Mouse (Mus musculus) c-Kit-positive CD71-negative TER-119-negative erythroid progenitor cells, embryonic 14.5 days (primary cell): ENCODE data around the gene Tbc1d22b.

Source experiments
- DNase-seq: peaks from one replicate; pipeline ENCODE4 v3.0.0-alpha.2; 2013; ENCODE audit warnings: low read depth

Tbc1d22b gene

DNA sequence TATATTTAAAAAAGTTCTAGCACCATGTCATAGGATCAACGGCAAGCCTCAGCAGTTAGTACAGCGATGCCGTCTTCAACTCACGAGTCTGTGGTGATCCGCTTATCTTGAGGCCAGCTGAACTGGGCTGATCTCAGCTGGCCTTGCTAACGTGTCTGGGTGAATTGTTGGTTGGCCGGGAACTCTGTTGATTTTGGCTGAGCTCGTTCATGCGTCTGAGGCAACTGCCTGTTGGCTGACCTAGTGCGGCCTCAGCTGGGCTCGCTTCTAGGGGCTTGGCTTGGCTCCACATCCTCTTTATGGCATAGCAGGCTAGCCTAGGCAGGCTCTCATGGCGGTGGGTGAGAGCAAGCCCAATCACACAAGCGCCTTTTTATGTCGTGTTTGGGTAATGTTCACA, 8.2 kb upstream of the Tbc1d22b start:
- DNase-seq, result no peak

DNA sequence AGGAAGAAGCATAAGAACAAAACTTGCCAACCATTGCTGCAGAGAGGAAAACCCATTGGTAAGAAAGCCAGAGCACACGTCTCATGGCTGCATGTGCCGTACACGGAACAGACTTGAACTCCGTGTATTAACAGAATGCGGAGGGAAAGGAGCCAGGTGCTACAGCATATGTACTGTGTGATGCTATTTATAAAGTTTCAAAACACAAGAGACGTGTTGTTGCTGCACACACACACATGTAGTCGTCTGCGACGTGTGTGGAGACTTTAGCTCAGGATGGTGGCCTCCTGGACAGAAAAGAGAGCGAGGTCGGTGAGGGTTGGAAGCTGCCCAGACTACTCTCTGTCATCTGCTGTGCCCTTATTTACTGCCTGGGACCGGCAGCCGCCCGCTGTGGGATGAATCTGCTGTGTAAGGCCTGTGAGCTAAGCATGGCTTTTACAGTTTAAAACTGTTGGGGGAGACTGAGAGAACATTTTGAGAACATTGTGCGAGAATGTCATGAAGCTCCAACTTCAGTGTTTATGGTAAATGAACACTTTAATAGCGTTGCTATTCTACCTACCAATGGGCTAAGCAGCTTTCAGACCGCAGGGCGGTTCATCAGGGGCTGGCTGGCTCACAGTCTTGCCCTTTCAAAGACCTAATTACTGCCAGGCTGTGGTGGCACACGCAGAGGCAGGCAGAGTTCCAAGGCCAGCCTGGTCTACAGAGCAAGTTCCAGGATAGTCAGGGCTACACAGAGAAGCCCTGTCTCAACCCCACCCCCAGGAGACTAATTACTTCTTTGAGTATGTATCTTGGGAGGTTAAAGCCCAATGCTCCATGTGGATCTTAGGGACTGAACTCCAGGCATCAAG, 6.5 kb upstream of the Tbc1d22b start:
- no peak for DNase-seq

DNA sequence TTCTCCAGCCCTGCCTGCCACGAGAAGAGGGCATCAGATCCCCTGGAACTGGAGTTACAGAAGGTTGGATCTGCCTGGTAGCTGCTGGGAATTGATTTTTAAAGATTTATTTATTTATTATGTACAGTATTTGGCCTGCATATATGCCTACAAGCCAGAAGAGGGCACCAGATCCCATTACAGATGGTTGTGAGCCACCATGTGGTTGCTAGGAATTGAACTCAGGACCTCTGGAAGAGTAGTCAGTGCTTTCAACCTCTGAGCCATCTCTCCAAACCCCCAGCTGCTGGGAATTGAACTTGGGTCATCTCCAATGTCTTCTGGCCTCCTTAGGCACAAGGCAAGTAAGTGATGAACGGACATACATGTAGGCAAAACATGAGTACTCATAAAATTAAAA, 5.5 kb upstream of the Tbc1d22b start:
- DNase-seq, result no peak

DNA sequence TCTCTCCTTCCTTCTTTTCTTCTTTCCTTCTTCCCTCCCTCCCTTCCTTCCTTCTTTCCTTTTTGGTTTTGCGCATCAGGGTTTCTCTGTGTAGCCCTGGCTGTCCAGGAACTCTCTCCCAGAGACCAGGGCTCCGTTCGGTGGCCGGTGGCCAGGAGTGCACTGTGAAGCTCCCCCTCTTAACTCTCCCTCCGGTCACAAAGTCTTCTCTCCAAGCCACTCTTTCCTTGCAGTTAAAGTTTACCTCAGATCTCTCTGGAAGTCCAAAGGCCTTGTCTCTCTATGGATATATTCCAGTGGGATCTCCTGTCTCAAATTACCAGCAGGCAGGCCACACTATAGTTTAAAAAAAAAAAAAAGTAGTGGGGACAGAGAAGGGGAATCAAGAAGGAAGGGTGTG, 4.3 kb upstream of the Tbc1d22b start:
- no peak for DNase-seq

DNA sequence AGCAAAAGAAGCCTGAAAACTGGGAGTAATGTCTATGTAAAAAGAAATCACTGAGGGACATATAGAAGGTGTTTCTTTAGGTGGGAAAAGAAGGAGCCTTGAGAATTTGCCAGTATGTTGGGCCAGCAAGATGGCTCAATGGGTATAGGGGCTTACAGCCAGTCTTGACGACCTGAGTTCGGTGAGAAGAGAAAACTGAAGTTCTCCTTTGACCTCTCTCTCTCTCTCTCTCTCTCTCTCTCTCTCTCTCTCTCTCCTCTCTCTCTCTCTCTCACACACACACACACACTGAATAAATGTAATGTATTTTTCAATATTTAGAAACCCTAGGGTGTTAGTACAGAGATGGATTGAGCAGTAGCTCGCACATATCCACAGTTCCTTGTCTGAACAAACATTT, 1.1 kb upstream of the Tbc1d22b start:
- no peak for DNase-seq

DNA sequence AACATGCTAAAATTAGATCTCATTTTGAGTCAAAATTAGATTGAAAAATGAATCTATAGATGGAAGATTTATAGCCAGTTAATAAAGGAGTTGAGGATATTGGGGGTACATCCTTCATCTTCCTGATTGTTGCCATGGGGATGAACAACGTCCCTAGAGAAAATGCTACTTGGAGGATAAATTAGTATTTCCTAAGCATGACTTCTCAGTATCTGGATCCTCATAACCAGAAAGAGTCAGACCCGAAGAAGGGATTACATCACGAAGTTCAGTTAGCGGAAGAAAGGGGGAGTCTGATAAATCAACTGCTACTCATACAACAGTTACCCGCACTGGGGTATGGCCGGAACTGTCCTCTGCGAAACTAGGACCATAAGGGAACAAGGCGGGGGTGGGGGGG, 591 bp upstream of the Tbc1d22b start:
- DNase-seq, result no peak

DNA sequence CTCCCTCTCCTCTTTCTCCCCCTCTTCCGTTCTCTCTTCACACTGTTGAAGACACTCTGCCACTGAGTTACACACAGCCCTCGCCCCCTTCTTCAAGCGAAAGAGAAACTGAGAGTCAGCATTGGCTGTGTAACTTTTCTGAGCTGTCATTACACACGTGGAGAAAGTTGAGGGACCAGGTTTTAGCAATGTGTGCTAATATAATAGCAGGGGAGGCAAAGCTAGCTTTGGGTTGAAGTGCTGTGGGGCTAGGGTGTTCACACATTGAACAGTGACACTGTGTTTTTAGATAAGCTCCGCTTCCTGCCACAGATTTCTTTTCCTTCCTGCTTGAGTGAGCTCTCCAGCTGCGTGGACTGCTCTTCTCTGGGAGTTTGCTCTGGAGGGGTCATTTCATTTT, 1.4 kb downstream of the Tbc1d22b start:
- no peak for DNase-seq

DNA sequence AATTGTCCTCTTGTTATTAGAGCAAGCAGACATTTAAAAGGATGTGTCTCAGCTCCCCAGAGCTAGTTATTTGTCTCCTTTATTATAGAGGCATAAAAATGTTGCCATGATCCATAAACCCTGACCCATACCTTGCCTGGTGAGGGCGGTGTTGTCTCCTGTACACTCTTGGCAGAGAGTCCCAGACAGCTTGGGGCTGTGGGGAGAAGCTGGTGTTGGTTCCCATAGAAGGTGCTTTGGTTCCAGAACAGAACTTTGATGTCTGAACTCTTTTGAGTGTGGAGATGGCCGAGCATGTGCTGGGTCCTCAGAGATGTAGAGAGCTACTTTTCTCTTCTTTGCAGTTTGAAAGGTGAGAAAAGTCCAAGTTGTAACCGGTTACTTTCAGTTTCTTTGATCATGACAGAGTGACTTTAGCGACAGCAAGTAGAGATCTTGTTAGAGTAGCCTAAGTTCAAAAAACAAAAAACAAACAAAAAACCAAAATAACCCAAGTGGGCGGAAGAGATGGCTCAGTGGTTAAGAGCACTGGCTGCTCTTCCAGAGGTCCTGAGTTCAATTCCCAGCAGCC, 2.7 kb downstream of the Tbc1d22b start, which contains the start of gene Tmem217:
Gene Tmem217, minus strand, starts transcription at position 224 of the 571 bp plus-strand sequence.
- no peak for DNase-seq

DNA sequence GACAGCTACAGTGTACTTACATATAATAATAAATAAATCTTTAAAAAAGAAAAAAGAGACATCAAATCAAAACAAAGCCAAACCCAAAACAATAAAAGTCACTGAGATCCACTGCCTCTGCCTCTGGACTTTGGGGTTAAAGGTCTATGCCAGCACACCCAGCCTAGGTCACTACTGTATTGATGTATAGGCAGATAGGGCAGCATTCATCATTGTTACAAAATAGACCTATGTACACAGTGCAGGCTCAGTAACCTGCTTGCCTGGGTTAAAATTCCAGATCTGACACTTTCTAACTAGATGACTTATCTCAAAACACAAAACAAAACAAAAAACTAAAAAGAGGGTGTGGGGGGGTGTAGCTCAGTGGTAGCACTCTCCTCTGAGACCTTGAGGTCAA, 4.6 kb downstream of the Tbc1d22b start:
- DNase-seq, result no peak

DNA sequence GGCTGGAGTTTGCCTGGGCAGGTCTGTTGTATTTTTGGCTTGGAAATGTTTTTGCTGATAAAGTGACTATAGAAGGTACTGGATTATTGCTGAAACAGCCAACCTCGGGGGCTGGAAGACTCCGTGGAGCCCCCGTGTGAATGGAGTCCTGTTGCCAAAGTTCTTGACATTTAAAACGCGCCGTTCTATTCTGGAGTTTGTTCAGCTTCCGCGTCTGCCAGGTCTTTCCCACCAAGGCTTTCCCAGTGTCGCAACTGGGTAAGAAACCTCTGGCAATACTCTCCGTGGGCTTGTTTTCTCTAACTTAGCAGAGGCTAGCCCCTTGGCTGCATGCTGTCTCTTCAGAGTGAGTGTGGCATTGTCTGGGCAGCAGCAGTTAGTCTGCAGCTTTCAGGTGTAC, 6.9 kb downstream of the Tbc1d22b start:
- DNase-seq, result no peak

DNA sequence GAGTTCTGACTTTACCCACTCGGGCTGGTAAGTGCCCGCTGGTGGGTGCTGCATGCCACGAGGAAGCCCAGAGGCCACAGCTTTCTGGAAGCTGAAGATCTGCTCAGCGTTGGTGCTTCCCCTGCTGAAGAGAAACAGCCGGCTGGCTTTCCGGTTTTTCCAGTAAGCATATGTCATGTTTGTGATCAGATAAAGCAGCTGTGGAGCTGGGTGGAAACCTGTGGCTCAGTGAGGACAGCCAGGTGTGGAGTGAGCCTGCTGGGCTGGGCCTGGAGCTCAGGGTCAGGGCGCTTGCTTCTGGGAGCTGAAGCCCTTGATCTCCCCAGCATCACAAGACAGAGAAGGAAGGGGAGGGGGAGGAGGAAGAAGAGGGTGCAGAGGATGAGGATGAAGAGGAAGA, 7.3 kb downstream of the Tbc1d22b start:
- no peak for DNase-seq

DNA sequence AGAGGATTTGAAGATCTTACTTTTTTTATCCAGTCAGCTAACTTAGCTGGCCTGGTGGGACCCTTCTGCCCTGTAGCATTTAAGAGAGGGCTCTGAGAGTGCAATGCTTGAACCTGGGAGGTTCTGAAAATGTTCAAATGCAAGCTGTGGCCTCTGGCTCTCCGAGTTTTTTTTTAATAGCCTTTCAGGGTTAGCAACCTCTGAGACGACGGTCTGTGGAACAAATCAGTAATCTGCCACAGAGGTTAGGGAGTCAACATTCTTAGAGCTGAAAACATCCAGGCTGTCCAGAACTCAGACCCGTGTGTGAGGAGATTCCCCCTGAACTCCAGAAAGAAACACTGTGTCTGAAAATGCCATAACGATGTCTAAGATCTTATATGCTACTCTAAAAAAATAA, 8.9 kb downstream of the Tbc1d22b start:
- DNase-seq, result no peak

DNA sequence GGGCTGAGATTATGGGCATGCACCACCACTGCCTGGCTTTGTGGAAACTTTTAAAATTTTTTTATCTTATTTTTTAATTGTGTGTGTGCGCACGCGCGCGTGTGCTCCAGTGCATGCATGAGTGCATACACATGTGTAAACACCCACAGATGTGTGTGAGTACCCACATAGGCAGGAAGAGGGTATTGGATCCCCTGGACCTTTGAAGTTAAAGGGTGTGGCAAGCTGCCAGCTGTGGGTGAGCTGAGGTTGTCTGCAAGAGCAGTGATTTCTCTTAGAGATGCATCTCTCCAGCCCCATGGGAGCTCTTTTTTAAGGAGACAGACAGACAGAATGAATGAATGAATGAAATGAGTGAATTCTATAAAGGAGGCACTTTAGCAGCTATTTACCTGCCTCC, 15.9 kb downstream of the Tbc1d22b start:
- DNase-seq, result no peak

DNA sequence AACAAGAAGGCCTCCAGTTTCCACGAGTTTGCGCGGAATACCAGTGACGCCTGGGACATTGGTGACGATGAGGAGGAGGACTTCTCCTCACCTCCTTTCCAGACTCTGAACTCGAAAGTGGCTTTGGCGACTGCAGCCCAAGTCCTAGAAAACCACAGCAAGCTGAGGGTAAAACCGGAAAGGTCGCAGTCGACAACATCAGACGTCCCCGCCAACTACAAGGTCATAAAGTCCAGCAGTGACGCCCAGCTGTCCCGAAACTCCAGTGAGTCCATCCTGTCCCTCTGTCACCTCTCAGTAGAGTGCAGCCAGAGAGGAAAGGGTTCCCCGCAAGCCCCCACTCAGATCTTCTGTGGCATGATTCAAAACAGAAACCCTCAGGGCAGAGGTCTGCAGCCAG, 18.9 kb downstream of the Tbc1d22b start:
- DNase-seq, result no peak

DNA sequence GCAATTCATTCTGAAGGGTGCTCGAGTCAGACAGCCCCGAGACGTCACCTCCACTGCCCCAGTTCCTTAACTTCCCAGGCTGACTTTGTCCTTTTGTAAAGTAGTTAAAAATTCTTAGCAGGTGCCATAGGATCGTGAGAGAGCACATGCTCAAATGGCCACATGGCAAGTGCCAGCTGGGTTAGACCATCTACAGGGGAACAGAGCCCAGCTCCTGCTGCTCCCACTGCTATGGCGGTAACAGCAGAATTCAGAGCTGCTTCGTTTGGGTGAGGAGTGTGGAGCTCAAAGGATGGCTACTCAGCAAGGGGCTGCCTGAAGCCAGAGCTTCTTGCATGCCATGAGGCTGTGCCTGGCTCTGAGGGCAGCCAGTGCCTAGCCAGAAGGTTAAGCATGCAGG, 20.2 kb downstream of the Tbc1d22b start:
- DNase-seq, result no peak

DNA sequence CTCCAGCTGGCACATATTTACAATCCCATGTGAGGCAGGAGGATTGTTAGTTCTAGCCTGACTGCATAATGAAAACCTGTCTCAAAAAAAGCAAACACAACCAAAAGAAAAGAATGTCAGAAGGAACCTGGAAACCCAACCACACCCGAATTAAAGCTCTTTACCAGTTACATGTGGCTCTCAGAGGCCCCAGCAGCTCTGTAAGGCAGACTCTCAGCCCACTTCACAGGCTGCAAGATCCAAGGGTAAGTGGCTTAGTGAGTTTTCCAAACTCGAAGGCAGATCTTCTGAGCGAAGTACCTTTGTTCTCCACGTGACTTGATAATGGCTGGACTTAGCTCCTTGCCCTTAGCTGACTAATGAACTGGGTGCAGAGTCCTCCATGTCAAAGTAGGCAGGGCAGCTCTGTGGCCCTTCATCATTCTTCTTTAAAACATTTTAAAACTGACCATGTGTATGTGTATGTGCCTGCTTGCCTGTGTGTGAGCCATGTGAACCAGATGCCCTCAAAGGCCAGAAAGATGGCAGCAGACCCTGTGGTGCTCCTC, 30.1 kb downstream of the Tbc1d22b start:
- no peak for DNase-seq

DNA sequence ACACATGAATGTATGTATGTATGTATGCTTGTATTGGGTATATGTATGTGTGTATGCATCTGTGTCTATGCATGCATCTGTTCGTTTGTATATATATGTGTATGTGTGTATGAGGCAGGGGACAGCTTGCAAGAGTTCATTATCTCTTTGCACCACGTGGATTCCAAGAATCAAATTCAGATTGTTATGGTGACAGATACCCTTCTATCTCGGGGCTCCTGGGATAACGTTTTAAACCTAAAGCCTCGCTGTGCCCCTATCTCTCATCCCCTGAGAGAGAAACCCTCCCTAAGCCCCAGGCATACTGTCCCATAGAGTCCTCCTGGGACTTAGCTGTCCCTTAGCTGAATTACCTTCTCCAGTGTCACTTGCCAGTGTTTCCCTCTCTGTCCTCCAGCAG, 34.0 kb downstream of the Tbc1d22b start:
- DNase-seq, result no peak

DNA sequence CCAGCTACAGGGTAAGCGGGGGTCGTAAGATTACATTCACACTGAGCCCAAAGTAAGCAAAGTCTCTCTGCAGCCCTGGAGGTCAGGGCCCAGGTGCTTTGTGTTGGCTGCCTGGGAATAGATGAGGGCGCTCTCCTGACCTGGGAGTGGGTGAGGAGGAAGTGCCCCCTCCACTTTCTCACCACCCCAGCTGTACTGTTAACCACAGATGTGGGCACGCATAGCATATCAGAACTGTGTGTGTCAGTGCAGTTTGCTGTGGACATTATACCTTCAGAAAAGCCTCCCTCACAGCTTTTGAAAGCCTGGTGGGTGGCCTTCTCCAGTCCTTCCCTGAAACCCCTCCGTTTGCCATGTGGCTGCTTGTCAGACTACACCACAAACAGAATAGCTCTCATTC, 34.7 kb downstream of the Tbc1d22b start:
- no peak for DNase-seq

DNA sequence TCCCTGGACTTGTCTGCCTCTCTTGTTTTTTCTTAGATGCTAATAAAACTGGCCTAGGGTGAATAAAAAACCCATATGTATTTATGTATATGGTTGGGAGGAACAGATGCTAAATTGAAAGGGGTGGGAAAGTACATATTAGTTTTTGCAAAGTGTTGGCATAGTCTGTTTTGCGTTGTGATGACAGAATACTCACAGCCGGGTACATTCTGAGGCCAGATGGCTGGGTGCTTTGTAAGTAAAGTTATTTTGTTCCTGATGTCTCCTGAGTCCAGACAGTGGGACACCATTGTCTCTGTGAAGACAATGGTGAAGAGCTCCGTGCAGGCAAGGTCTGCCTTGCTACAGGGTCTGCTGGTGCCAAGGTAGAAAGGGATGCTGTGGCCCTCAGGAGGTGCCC, 35.2 kb downstream of the Tbc1d22b start:
- no peak for DNase-seq

DNA sequence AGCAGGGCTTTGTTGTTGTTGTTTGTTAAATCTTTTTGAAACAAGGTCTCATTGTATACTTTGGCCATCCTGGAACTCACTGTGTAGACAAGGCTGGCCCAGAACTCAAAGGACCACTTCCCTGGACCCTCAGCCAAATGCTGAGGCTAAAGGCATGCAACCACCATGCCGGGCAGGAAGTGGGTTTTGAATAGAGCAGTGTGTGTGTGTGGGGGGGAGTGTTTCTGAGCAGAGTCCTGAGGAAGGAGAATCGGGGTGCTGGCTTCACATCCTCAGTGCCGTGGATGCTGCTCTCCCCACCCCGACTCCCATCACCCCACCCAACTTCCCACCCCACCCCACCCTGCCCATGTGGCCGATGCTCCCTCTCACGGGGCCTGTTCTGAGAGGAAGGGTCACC, 35.9 kb downstream of the Tbc1d22b start:
- DNase-seq, result no peak

DNA sequence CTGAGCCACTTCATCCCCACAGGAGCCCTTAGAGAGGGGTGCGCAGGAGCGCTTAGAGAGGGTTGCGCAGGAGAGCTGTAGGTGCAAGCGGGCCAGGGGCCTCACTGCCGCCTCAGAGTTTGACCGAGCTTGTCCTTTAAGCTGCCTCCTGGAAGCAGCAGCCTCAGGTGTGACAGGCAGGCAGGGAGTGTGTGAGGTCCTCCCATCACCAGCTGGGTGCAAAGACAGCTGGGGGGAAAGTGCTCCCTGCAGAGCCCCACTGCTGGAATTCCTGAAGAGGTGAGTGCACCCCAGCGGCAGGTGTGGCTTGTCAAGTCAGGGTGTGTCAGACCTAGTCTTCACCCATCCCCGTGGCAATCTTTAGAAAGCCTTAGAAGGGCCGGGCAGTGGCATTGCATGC, 37.3 kb downstream of the Tbc1d22b start:
- DNase-seq, result no peak

DNA sequence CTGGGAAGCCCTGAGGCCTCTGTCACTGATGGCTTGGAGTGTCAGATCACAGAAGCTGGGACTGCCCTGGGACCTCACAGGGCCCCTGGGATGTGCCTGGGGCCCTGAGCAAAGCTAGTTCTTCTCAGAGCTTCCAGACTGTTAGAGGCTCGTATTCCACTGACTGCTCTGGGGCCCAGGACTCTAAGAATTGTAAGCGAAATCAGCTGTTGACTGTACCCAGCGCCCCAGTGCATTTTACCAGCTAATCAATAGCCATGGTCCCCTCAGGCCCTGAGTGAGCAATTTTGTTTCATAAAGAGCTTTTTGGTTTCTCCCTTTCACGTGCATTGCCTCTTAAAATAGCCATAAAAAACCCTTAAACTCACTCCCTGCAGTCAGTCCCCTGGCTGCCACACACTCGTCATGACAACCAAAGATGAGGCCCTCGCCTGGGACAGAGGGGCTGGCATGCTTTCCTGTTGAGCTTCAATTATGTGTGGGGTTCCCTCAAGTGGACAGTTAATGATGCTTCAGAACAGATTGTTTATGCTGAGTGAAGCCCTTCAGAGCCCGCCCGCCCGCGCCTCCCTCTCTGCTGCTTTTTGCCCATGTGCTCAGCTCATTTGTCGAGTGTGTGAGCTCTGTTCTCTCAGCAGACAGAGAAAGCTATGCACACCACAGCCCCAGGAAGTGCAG, 39.8 kb downstream of the Tbc1d22b start:
- DNase-seq, result no peak
